Mouse (Mus musculus): ENCODE data around the gene Ythdf1. TPM values are rescaled to one million over a fixed set of nuclear protein-coding genes. Genes with fewer than 3 reads are reported as not detected.

Gene Ythdf1
- polyA plus RNA-seq, 1 experiment from 2014 or later = 78.5 TPM

GRCm38 (mm10) chr2:180892841-180893521 is 27.8 kb downstream of the Ythdf1 start:
- under 1% methylated on average over 96 of the region's 97 CpGs for WGBS
- no peak for ATAC-seq (ENCODE audit: insufficient number of reproducible peaks, insufficient read depth, low FRiP score, low TSS enrichment, low read depth)
- no peak overlapping the region for H3K27ac ChIP-seq
- peak overlapping the region; percentile 70 for H3K4me2 ChIP-seq
- H3K9me3 ChIP-seq = no peaks in the 10 kb centered on the region
- peak overlapping the region; percentile 44 for H3K4me3 ChIP-seq (replicated peaks)
- 0 out of 2 replicates have a peak overlapping the region, but pooled peaks have one; percentile 12 for H3K9ac ChIP-seq (replicated peaks)
- peaks cover 100% of the 10 kb centered on the region for H3K27me3 ChIP-seq
- no peaks in the 10 kb centered on the region for H3K36me3 ChIP-seq
- H3K4me1 ChIP-seq (replicated peaks) = peaks cover 24% of the 10 kb centered on the region

GRCm38 (mm10) chr2:180891835-180892323 is 28.9 kb downstream of the Ythdf1 start:
- 8% methylated on average over 9 of the region's 9 CpGs for WGBS
- Histone ChIP-seq H3K4me2 (no peak overlapping the region), H3K27ac (no peak overlapping the region), H3K4me3 (replicated peaks) (no peak overlapping the region), H3K27me3 (peaks cover 100% of the 10 kb centered on the region), H3K4me1 (replicated peaks) (peaks cover 24% of the 10 kb centered on the region), H3K9me3 (no peaks in the 10 kb centered on the region), H3K36me3 (no peaks in the 10 kb centered on the region), H3K9ac (replicated peaks) (no peak overlapping the region)
- no peak for ATAC-seq (ENCODE audit: insufficient number of reproducible peaks, insufficient read depth, low FRiP score, low TSS enrichment, low read depth)

- H3K36me3 ChIP-seq = no peaks in the 10 kb centered on the region
- H3K27me3 ChIP-seq = peaks cover 100% of the 10 kb centered on the region
- H3K9ac ChIP-seq (replicated peaks) = no peak overlapping the region
- H3K27ac ChIP-seq = no peak overlapping the region
- H3K9me3 ChIP-seq = no peaks in the 10 kb centered on the region
- no peak for ATAC-seq (ENCODE audit: insufficient number of reproducible peaks, insufficient read depth, low FRiP score, low TSS enrichment, low read depth)
- peaks cover 24% of the 10 kb centered on the region for H3K4me1 ChIP-seq (replicated peaks)
- H3K4me2 ChIP-seq = 0 out of 2 replicates have a peak overlapping the region, but pooled peaks have one; percentile 13
- WGBS = under 1% methylated on average over 37 of the region's 37 CpGs
- peak overlapping the region; percentile 4; the same call in 1 of the 2 replicates for H3K4me3 ChIP-seq (replicated peaks)
Measured at GRCm38 (mm10) chr2:180891075-180891834, 29.5 kb downstream of the Ythdf1 start.

GRCm38 (mm10) chr2:180890422-180891074 is 30.2 kb downstream of the Ythdf1 start:
- Histone ChIP-seq H3K4me1 (replicated peaks) (peaks cover 24% of the 10 kb centered on the region), H3K36me3 (no peaks in the 10 kb centered on the region), H3K27ac (no peak overlapping the region), H3K4me2 (peak overlapping the region; percentile 13; the same call in 1 of the 2 replicates), H3K4me3 (replicated peaks) (peak overlapping the region; percentile 4; the same call in 1 of the 2 replicates), H3K9ac (replicated peaks) (no peak overlapping the region), H3K9me3 (no peaks in the 10 kb centered on the region), H3K27me3 (peaks cover 98% of the 10 kb centered on the region)
- no peak for ATAC-seq (ENCODE audit: insufficient number of reproducible peaks, insufficient read depth, low FRiP score, low TSS enrichment, low read depth)
- WGBS = 2% methylated on average over 27 of the region's 29 CpGs

- Histone ChIP-seq H3K27me3 (peaks cover 98% of the 10 kb centered on the region), H3K9me3 (no peaks in the 10 kb centered on the region), H3K9ac (replicated peaks) (no peak overlapping the region), H3K4me1 (replicated peaks) (peaks cover 24% of the 10 kb centered on the region), H3K36me3 (no peaks in the 10 kb centered on the region), H3K27ac (no peak overlapping the region), H3K4me2 (no peak overlapping the region), H3K4me3 (replicated peaks) (no peak overlapping the region)
- no peak for ATAC-seq (ENCODE audit: insufficient number of reproducible peaks, insufficient read depth, low FRiP score, low TSS enrichment, low read depth)
- 29% methylated on average over 4 of the region's 4 CpGs for WGBS
Measured at GRCm38 (mm10) chr2:180889921-180890280, 30.8 kb downstream of the Ythdf1 start.

- no peak for ATAC-seq (ENCODE audit: insufficient number of reproducible peaks, insufficient read depth, low FRiP score, low TSS enrichment, low read depth)
- no peaks in the 10 kb centered on the region for H3K9me3 ChIP-seq
- H3K9ac ChIP-seq (replicated peaks) = no peak overlapping the region
- peaks cover 97% of the 10 kb centered on the region for H3K27me3 ChIP-seq
- H3K4me2 ChIP-seq = no peak overlapping the region
- H3K27ac ChIP-seq = no peak overlapping the region
- 14% methylated on average over 18 of the region's 19 CpGs for WGBS
- no peaks in the 10 kb centered on the region for H3K36me3 ChIP-seq
- peaks cover 20% of the 10 kb centered on the region for H3K4me1 ChIP-seq (replicated peaks)
- no peak overlapping the region for H3K4me3 ChIP-seq (replicated peaks)
Measured at GRCm38 (mm10) chr2:180889271-180889920, 31.4 kb downstream of the Ythdf1 start.

GRCm38 (mm10) chr2:180885270-180885669 is 35.5 kb downstream of the Ythdf1 start:
- ATAC-seq (ENCODE audit: insufficient number of reproducible peaks, insufficient read depth, low FRiP score, low TSS enrichment, low read depth) = no peak
- no peak overlapping the region for H3K4me2 ChIP-seq
- no peak overlapping the region for H3K4me3 ChIP-seq (replicated peaks)
- no peaks in the 10 kb centered on the region for H3K36me3 ChIP-seq
- H3K27me3 ChIP-seq = peaks cover 56% of the 10 kb centered on the region
- H3K9ac ChIP-seq (replicated peaks) = no peak overlapping the region
- no peaks in the 10 kb centered on the region for H3K9me3 ChIP-seq
- 63% methylated on average over 5 of the region's 5 CpGs for WGBS
- H3K4me1 ChIP-seq (replicated peaks) = no peaks in the 10 kb centered on the region
- no peak overlapping the region for H3K27ac ChIP-seq

GRCm38 (mm10) chr2:180881281-180881680 is 39.5 kb downstream of the Ythdf1 start:
- WGBS = 47% methylated on average over 9 of the region's 9 CpGs
- Histone ChIP-seq H3K4me1 (replicated peaks) (no peaks in the 10 kb centered on the region), H3K27me3 (peaks cover 20% of the 10 kb centered on the region), H3K9me3 (no peaks in the 10 kb centered on the region), H3K36me3 (no peaks in the 10 kb centered on the region), H3K27ac (no peak overlapping the region), H3K9ac (replicated peaks) (no peak overlapping the region), H3K4me3 (replicated peaks) (no peak overlapping the region), H3K4me2 (no peak overlapping the region)
- ATAC-seq (ENCODE audit: insufficient number of reproducible peaks, insufficient read depth, low FRiP score, low TSS enrichment, low read depth) = no peak

- Histone ChIP-seq H3K4me1 (replicated peaks) (no peaks in the 10 kb centered on the region), H3K36me3 (no peaks in the 10 kb centered on the region), H3K27ac (no peak overlapping the region), H3K4me2 (no peak overlapping the region), H3K9ac (replicated peaks) (no peak overlapping the region), H3K27me3 (peaks cover 4% of the 10 kb centered on the region; the same call in 1 of the 2 replicates), H3K9me3 (no peaks in the 10 kb centered on the region), H3K4me3 (replicated peaks) (no peak overlapping the region)
- 57% methylated on average over 7 of the region's 7 CpGs for WGBS
- no peak for ATAC-seq (ENCODE audit: insufficient number of reproducible peaks, insufficient read depth, low FRiP score, low TSS enrichment, low read depth)
Measured at GRCm38 (mm10) chr2:180879365-180880067, 41.2 kb downstream of the Ythdf1 start.

- no peak overlapping the region for H3K9ac ChIP-seq (replicated peaks)
- H3K4me3 ChIP-seq (replicated peaks) = no peak overlapping the region
- peaks cover 4% of the 10 kb centered on the region; the same call in 1 of the 2 replicates for H3K27me3 ChIP-seq
- ATAC-seq (ENCODE audit: insufficient number of reproducible peaks, insufficient read depth, low FRiP score, low TSS enrichment, low read depth) = no peak
- no peak overlapping the region for H3K27ac ChIP-seq
- H3K4me1 ChIP-seq (replicated peaks) = no peaks in the 10 kb centered on the region
- no peaks in the 10 kb centered on the region for H3K36me3 ChIP-seq
- H3K4me2 ChIP-seq = no peak overlapping the region
- WGBS = 51% methylated on average over 3 of the region's 3 CpGs
- no peaks in the 10 kb centered on the region for H3K9me3 ChIP-seq
Measured at GRCm38 (mm10) chr2:180870006-180870405, 50.7 kb downstream of the Ythdf1 start.
